Mouse (Mus musculus): ENCODE results near the gene Plin2. TPM values are rescaled to one million over a fixed set of nuclear protein-coding genes. Genes with fewer than 3 reads are reported as not detected.
"Not testable (repeated sequence)": the region's sequence is repeated elsewhere in the genome, so short reads cannot be mapped to it uniquely, and the experiment has no call there.

Plin2 gene
- polyA plus RNA-seq, 1 experiment from 2014 or later = 51.9 TPM

GRCm38 (mm10) chr4:86681421-86681820, 11.6 kb upstream of the Plin2 start:
- Histone ChIP-seq H3K9me3 (no peaks in the 10 kb centered on the region), H3K4me3 (no peak overlapping the region), H3K4me2 (no peak overlapping the region), H3K4me1 (replicated peaks) (no peaks in the 10 kb centered on the region), H3K27me3 (no peaks in the 10 kb centered on the region), H3K9ac (no peak overlapping the region), H3K36me3 (no peaks in the 10 kb centered on the region), H3K27ac (replicated peaks) (no peak overlapping the region)
- WGBS = 43% methylated on average over 3 of the region's 3 CpGs
- ATAC-seq (ENCODE audit: low FRiP score, low read depth) = no peak

DNA sequence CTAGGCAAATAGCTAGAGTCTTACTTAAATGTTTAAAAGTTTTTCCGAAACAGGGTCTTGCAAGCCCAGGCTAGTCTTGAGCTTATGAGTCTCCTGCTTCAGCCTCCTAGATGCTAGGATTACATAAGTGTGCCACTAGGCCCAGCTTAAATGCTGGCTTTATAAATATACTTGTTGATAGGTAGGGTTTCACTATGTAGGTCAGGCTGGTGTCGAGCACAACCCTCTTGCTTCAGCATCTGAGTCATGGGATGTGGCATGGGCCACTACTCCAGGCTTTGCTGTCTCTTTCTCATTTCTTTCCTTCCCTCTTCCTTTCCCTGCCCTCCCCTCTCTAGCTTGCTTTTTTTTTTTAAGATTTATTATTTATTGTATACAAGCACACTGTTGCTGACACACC, 9.8 kb upstream of the Plin2 start:
- Histone ChIP-seq H3K36me3 (no peaks in the 10 kb centered on the region), H3K4me1 (replicated peaks) (no peaks in the 10 kb centered on the region), H3K27me3 (no peaks in the 10 kb centered on the region), H3K27ac (replicated peaks) (no peak overlapping the region), H3K9ac (no peak overlapping the region), H3K4me2 (no peak overlapping the region), H3K4me3 (no peak overlapping the region), H3K9me3 (no peaks in the 10 kb centered on the region)
- 73% methylated on average over 2 of the region's 2 CpGs for WGBS
- ATAC-seq (ENCODE audit: low FRiP score, low read depth) = no peak

GRCm38 (mm10) chr4:86676756-86677155, 6.9 kb upstream of the Plin2 start:
- Histone ChIP-seq H3K4me1 (replicated peaks) (no peaks in the 10 kb centered on the region), H3K4me2 (no peak overlapping the region), H3K27me3 (no peaks in the 10 kb centered on the region), H3K9ac (no peak overlapping the region), H3K27ac (replicated peaks) (no peak overlapping the region), H3K4me3 (no peak overlapping the region), H3K36me3 (no peaks in the 10 kb centered on the region), H3K9me3 (no peaks in the 10 kb centered on the region)
- no peak for ATAC-seq (ENCODE audit: low FRiP score, low read depth)

DNA sequence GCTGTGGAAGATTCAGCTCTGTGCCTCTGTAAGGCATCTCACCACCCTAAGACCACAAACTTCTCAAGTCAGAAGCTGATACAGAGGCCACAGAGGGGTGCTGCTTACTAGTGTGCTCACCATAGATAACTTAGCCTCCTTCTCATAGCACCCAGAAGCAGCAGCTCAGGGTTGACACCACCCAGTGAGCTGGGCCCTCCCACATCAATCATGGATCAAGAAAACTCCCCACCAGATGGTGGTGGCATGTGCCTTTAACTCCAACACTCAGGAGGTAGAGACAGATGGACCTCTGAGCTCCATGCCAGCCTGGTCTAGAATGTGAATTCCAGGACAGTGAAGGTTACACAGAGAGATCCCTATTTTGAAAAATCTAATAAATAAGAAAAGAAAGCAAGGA, 4.9 kb upstream of the Plin2 start:
- not testable (repeated sequence) for H3K36me3 ChIP-seq; H3K27me3 ChIP-seq; H3K9ac ChIP-seq; H3K9me3 ChIP-seq; H3K4me3 ChIP-seq; H3K27ac ChIP-seq (replicated peaks); ATAC-seq (ENCODE audit: low FRiP score, low read depth); H3K4me2 ChIP-seq; H3K4me1 ChIP-seq (replicated peaks)

GRCm38 (mm10) chr4:86674150-86674549, 4.3 kb upstream of the Plin2 start:
- not testable (repeated sequence) for H3K4me1 ChIP-seq (replicated peaks); H3K4me3 ChIP-seq; H3K4me2 ChIP-seq; H3K27me3 ChIP-seq; H3K9me3 ChIP-seq; H3K9ac ChIP-seq; ATAC-seq (ENCODE audit: low FRiP score, low read depth); H3K27ac ChIP-seq (replicated peaks); H3K36me3 ChIP-seq

GRCm38 (mm10) chr4:86672450-86672849, 2.6 kb upstream of the Plin2 start:
- H3K27ac ChIP-seq (replicated peaks) = no peak overlapping the region
- peaks cover 11% of the 10 kb centered on the region for H3K4me1 ChIP-seq (replicated peaks)
- WGBS = 85% methylated on average over 7 of the region's 7 CpGs
- H3K4me2 ChIP-seq = no peak overlapping the region
- H3K9ac ChIP-seq = no peak overlapping the region
- ATAC-seq (ENCODE audit: low FRiP score, low read depth) = no peak
- H3K4me3 ChIP-seq = no peak overlapping the region
- H3K9me3 ChIP-seq = no peaks in the 10 kb centered on the region
- H3K27me3 ChIP-seq = no peaks in the 10 kb centered on the region
- H3K36me3 ChIP-seq = 0 out of 2 replicates have a peak, but pooled peaks cover 2% of the 10 kb centered on the region

GRCm38 (mm10) chr4:86671803-86672202, 1.9 kb upstream of the Plin2 start:
- ATAC-seq (ENCODE audit: low FRiP score, low read depth) = no peak
- H3K4me2 ChIP-seq = no peak overlapping the region
- H3K9me3 ChIP-seq = no peaks in the 10 kb centered on the region
- H3K4me1 ChIP-seq (replicated peaks) = peaks cover 11% of the 10 kb centered on the region
- 0 out of 2 replicates have a peak, but pooled peaks cover 2% of the 10 kb centered on the region for H3K36me3 ChIP-seq
- H3K27ac ChIP-seq (replicated peaks) = no peak overlapping the region
- no peak overlapping the region for H3K4me3 ChIP-seq
- H3K27me3 ChIP-seq = no peaks in the 10 kb centered on the region
- WGBS = 54% methylated on average over 3 of the region's 3 CpGs
- no peak overlapping the region for H3K9ac ChIP-seq

GRCm38 (mm10) chr4:86670582-86671306, 884 bp upstream of the Plin2 start:
- H3K4me2 ChIP-seq = 0 out of 2 replicates have a peak overlapping the region, but pooled peaks have one; percentile 78
- no peaks in the 10 kb centered on the region for H3K27me3 ChIP-seq
- 82% methylated on average over 8 of the region's 8 CpGs for WGBS

DNA sequence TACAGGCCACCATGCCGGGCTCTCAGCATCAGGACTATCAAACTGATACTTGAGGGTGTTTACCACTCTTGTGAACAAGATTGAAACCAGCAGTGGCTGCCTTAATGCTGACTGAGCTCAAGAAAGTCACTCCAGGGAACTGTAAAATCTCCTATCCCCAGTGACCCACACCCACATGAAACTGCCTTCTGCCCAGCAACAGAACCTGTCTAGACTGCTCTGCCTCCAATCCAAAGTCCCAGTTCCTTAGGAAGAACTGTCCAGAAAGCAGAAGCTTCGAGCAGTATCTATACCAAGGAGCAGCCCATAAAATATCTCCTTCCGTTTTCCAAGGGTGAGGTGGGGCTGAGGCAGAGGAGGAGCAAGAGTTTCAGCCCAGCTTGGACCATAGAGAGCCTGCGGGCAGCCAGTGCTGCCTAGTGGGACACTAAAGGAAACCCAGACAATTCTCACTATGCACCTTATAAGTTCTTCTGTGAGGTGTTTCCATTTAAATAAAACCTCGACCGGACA, 563 bp downstream of the Plin2 start:
- not testable (repeated sequence) for H3K27me3 ChIP-seq, H3K36me3 ChIP-seq, H3K9me3 ChIP-seq
- Histone ChIP-seq H3K4me1 (replicated peaks) (peaks cover 11% of the 10 kb centered on the region), H3K4me3 (peak overlapping the region; percentile 55), H3K9ac (peak overlapping the region; percentile 67), H3K4me2 (peak overlapping the region; percentile 78), H3K27ac (replicated peaks) (peak overlapping the region; percentile 67; the same call in 1 of the 2 replicates)
- peak; percentile 82 for ATAC-seq (ENCODE audit: low FRiP score, low read depth)
- 19% methylated on average over 6 of the region's 6 CpGs for WGBS

More at GRCm38 (mm10) chr4:86670582-86671306, 884 bp upstream of the Plin2 start:
- peaks cover 11% of the 10 kb centered on the region for H3K4me1 ChIP-seq (replicated peaks)
- no peaks in the 10 kb centered on the region for H3K9me3 ChIP-seq
- H3K36me3 ChIP-seq = 0 out of 2 replicates have a peak, but pooled peaks cover 2% of the 10 kb centered on the region
- no peak for ATAC-seq (ENCODE audit: low FRiP score, low read depth)
- no peak overlapping the region for H3K27ac ChIP-seq (replicated peaks)
- H3K4me3 ChIP-seq = no peak overlapping the region
- no peak overlapping the region for H3K9ac ChIP-seq

- Histone ChIP-seq H3K4me3 (peak overlapping the region; percentile 55; the same call in 1 of the 2 replicates), H3K4me2 (peak overlapping the region; percentile 78), H3K27ac (replicated peaks) (no peak overlapping the region), H3K9me3 (no peaks in the 10 kb centered on the region), H3K36me3 (0 out of 2 replicates have a peak, but pooled peaks cover 2% of the 10 kb centered on the region), H3K9ac (no peak overlapping the region), H3K4me1 (replicated peaks) (peaks cover 11% of the 10 kb centered on the region), H3K27me3 (no peaks in the 10 kb centered on the region)
- ATAC-seq (ENCODE audit: low FRiP score, low read depth) = no peak
- WGBS = 97% methylated on average over 14 of the region's 14 CpGs
These were observed 1.4 kb downstream of the Plin2 start for GRCm38 (mm10) chr4:86668290-86669000.

GRCm38 (mm10) chr4:86665596-86665995, 4.3 kb downstream of the Plin2 start:
- 82% methylated on average over 3 of the region's 3 CpGs for WGBS
- no peak for ATAC-seq (ENCODE audit: low FRiP score, low read depth)
- H3K9me3 ChIP-seq = no peaks in the 10 kb centered on the region

GRCm38 (mm10) chr4:86663919-86664318, 5.9 kb downstream of the Plin2 start:
- Histone ChIP-seq H3K9ac (no peak overlapping the region), H3K4me2 (no peak overlapping the region), H3K9me3 (no peaks in the 10 kb centered on the region), H3K36me3 (peaks cover 17% of the 10 kb centered on the region), H3K4me1 (replicated peaks) (peaks cover 4% of the 10 kb centered on the region; the same call in 1 of the 2 replicates), H3K4me3 (no peak overlapping the region), H3K27me3 (no peaks in the 10 kb centered on the region), H3K27ac (replicated peaks) (no peak overlapping the region)
- WGBS = 84% methylated on average over 4 of the region's 4 CpGs
- ATAC-seq (ENCODE audit: low FRiP score, low read depth) = no peak

More at GRCm38 (mm10) chr4:86665596-86665995, 4.3 kb downstream of the Plin2 start:
- H3K4me1 ChIP-seq (replicated peaks) = peaks cover 11% of the 10 kb centered on the region
- H3K4me2 ChIP-seq = no peak overlapping the region
- no peak overlapping the region for H3K9ac ChIP-seq
- no peaks in the 10 kb centered on the region for H3K27me3 ChIP-seq
- H3K36me3 ChIP-seq = 0 out of 2 replicates have a peak, but pooled peaks cover 4% of the 10 kb centered on the region
- no peak overlapping the region for H3K4me3 ChIP-seq
- H3K27ac ChIP-seq (replicated peaks) = no peak overlapping the region

Data from hindbrain, embryonic 15.5 days (tissue).